Mouse (Mus musculus): Measurements from ENCODE around the gene Fam50a. TPM values are rescaled to one million over a fixed set of nuclear protein-coding genes. Genes with fewer than 3 reads are reported as not detected.

The Fam50a gene
- 10 to 100 TPM; 40.2 to 45.1 TPM for total RNA-seq (2021)
- long read RNA-seq, experiment 1, transcript Fam50a-201 (13 exons, 1,383 nt), result major isoform, 41 of 46 reads
- long read RNA-seq, experiment 1, partial matches to known transcripts, result 1 of 46 reads
- long read RNA-seq, experiment 1, other reads (novel, unspliced or antisense), result 4 of 46 reads
- long read RNA-seq, experiment 2, transcript Fam50a-201 (13 exons, 1,383 nt), result major isoform, 43 of 53 reads
- long read RNA-seq, experiment 2, partial matches to known transcripts, result 2 of 53 reads
- long read RNA-seq, experiment 2, other reads (novel, unspliced or antisense), result 8 of 53 reads

- peak; percentile 72 to 86 for DNase-seq (ENCODE audit: low spot score in 2 of 2)
These were observed at the start of gene Fam50a for GRCm38 (mm10) chrX:74312540-74313464. Gene Fam50a, plus strand, starts transcription at chrX:74313033.

GRCm38 (mm10) chrX:74269736-74270061, 43.1 kb upstream of the Fam50a start:
- no peak for DNase-seq (ENCODE audit: low spot score in 2 of 2)

- DNase-seq (ENCODE audit: low spot score in 2 of 2), result peak; percentile 70 to 83
These were observed 42.6 kb upstream of the Fam50a start, which contains the start of gene Rpl10 for GRCm38 (mm10) chrX:74270062-74270901. Gene Rpl10, plus strand, starts transcription at chrX:74270812.

- DNase-seq (ENCODE audit: low spot score in 2 of 2), result peak in 1 of 2 experiments; percentile 29
These were observed 41.8 kb upstream of the Fam50a start for GRCm38 (mm10) chrX:74270902-74271551.

GRCm38 (mm10) chrX:74273422-74274322, 39.2 kb upstream of the Fam50a start:
- DNase-seq (ENCODE audit: low spot score in 2 of 2), result no peak

GRCm38 (mm10) chrX:74277916-74278315, 34.9 kb upstream of the Fam50a start:
- DNase-seq (ENCODE audit: low spot score in 2 of 2), result no peak

- DNase-seq (ENCODE audit: low spot score in 2 of 2), result no peak
These were observed 31.6 kb upstream of the Fam50a start for GRCm38 (mm10) chrX:74281041-74281731.

GRCm38 (mm10) chrX:74281732-74282394, 31.0 kb upstream of the Fam50a start, which contains the start of the genes Taz and Dnase1l1:
Gene Taz, plus strand, starts transcription at chrX:74281912.
Gene Dnase1l1, minus strand, starts transcription at chrX:74282337.
- DNase-seq (ENCODE audit: low spot score in 2 of 2), result peak; percentile 34 to 72

GRCm38 (mm10) chrX:74282395-74283091, 30.3 kb upstream of the Fam50a start:
- peak; percentile 54 to 79 for DNase-seq (ENCODE audit: low spot score in 2 of 2)

- no peak for DNase-seq (ENCODE audit: low spot score in 2 of 2)
These were observed 29.8 kb upstream of the Fam50a start for GRCm38 (mm10) chrX:74283092-74283437.

GRCm38 (mm10) chrX:74293431-74293830, 19.4 kb upstream of the Fam50a start:
- no peak for DNase-seq (ENCODE audit: low spot score in 2 of 2)

GRCm38 (mm10) chrX:74296538-74297448, 16.0 kb upstream of the Fam50a start, which contains the start of gene Atp6ap1:
Gene Atp6ap1, plus strand, starts transcription at chrX:74297097.
- DNase-seq (ENCODE audit: low spot score in 2 of 2), result peak; percentile 73 to 91

- DNase-seq (ENCODE audit: low spot score in 2 of 2), result no peak
These were observed 14.5 kb upstream of the Fam50a start for GRCm38 (mm10) chrX:74298348-74298747.

GRCm38 (mm10) chrX:74299721-74300120, 13.1 kb upstream of the Fam50a start:
- no peak for DNase-seq (ENCODE audit: low spot score in 2 of 2)

- peak; percentile 28 to 63 for DNase-seq (ENCODE audit: low spot score in 2 of 2)
These were observed 7.7 kb upstream of the Fam50a start, which contains the start of gene Gdi1 for GRCm38 (mm10) chrX:74304867-74305700. Gene Gdi1, plus strand, starts transcription at chrX:74304998.

GRCm38 (mm10) chrX:74328725-74329161, 15.9 kb downstream of the Fam50a start, which contains the start of gene Plxna3:
Gene Plxna3, plus strand, starts transcription at chrX:74329066.
- peak; percentile 50 to 71 for DNase-seq (ENCODE audit: low spot score in 2 of 2)

All from gastrocnemius, postnatal 4 days (tissue).